Mouse (Mus musculus) liver, adult (tissue): ENCODE measurements at regions not wholly inside any gene's neighbourhood (a gene's known extent, or its start where the extent isn't known, plus 50 kb on each side); places are given as distances from the start of the nearest gene placed in this dataset.

Experiments used
- GATA4 ChIP-seq: IDR thresholded peaks from 2 replicates; pipeline ENCODE4 v1.6.1; 2014; ENCODE audit warnings: mild to moderate bottlenecking, low read length; ENCODE audit not compliant: insufficient replicate concordance

- TF ChIP-seq GATA4 = no peak
Observed at GRCm38 (mm10) chr8:8044296-8044695, 616.7 kb downstream of the Efnb2 start.

- no peak for TF ChIP-seq GATA4
Observed at GRCm38 (mm10) chr8:8037929-8038328, 623.1 kb downstream of the Efnb2 start.

GRCm38 (mm10) chr8:8011151-8011550 is 649.9 kb downstream of the Efnb2 start:
- TF ChIP-seq GATA4 = no peak

- TF ChIP-seq GATA4 = no peak
Observed at GRCm38 (mm10) chr8:7994905-7995304, 666.1 kb downstream of the Efnb2 start.

GRCm38 (mm10) chr8:7988820-7989219 is 672.2 kb downstream of the Efnb2 start:
- no peak for TF ChIP-seq GATA4

GRCm38 (mm10) chr8:7977020-7977419 is 684.0 kb downstream of the Efnb2 start:
- TF ChIP-seq GATA4 = no peak

- no peak for TF ChIP-seq GATA4
Observed at GRCm38 (mm10) chr8:7973791-7974190, 687.3 kb downstream of the Efnb2 start.

- no peak for TF ChIP-seq GATA4
Observed at GRCm38 (mm10) chr8:7964276-7964675, 696.8 kb downstream of the Efnb2 start.

GRCm38 (mm10) chr8:7956745-7957144 is 704.3 kb downstream of the Efnb2 start:
- no peak for TF ChIP-seq GATA4

- no peak for TF ChIP-seq GATA4
Observed at GRCm38 (mm10) chr8:7954851-7955250, 706.2 kb downstream of the Efnb2 start.

GRCm38 (mm10) chr8:7945966-7946775 is 714.9 kb downstream of the Efnb2 start:
- TF ChIP-seq GATA4 = no peak

GRCm38 (mm10) chr8:7936596-7936995 is 724.4 kb downstream of the Efnb2 start:
- no peak for TF ChIP-seq GATA4

GRCm38 (mm10) chr8:7919416-7919815 is 741.6 kb downstream of the Efnb2 start:
- TF ChIP-seq GATA4 = no peak

- no peak for TF ChIP-seq GATA4
Observed at GRCm38 (mm10) chr8:7894338-7894737, 766.7 kb downstream of the Efnb2 start.

- TF ChIP-seq GATA4 = no peak
Observed at GRCm38 (mm10) chr8:7853169-7853568, 807.9 kb downstream of the Efnb2 start.

- TF ChIP-seq GATA4 = no peak
Observed at GRCm38 (mm10) chr8:7850573-7850972, 810.5 kb downstream of the Efnb2 start.

GRCm38 (mm10) chr8:7831948-7832347 is 829.1 kb downstream of the Efnb2 start:
- TF ChIP-seq GATA4 = no peak
